Mouse (Mus musculus): ENCODE results near the gene Garem2.

DNA sequence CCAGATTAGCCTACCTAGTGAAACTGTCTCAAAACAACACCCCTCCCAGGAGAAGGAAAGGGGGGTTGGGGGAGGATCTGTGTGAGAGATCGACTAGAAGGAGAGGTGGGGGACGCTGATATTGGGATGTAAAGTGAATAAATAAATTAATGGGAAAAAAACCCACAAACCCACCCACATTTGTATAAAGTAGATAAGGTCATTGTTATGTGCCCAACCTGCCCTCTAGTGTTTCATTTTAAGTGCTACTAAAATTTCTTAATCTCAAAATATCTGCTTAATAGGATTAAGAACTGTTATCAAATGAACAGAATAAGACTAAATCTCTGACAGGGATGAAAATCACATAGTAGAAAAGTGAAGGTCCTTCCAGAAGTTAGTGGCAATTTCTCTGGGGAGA lies 10.6 kb upstream of the Garem2 start:
- no peak for TF ChIP-seq POLR2A (IDR thresholded peaks at IDR 0.05; ENCODE audit: borderline replicate concordance, control insufficient read depth, low read depth, low read length)
- no peak for TF ChIP-seq CTCF (IDR thresholded peaks at IDR 0.05; ENCODE audit: control insufficient read depth, insufficient read depth, low read length)
